Mouse (Mus musculus) limb, embryonic 14.5 days (tissue): Measurements from ENCODE around the gene Enah. TPM values are rescaled to one million over a fixed set of nuclear protein-coding genes. Genes with fewer than 3 reads are reported as not detected.
A peak's percentile ranks its signal among the peaks of the same experiment; 100 is the strongest.

ENCODE experiments used
- ATAC-seq: fragments of 200-750 bp; cut with Nextera tagmentation; 2 replicates; pipeline ENCODE4 v1.8.0; 2017; ENCODE audit warnings: low read depth, moderate number of reproducible peaks, moderate TSS enrichment; ENCODE audit not compliant: low FRiP score
- DNase-seq: peaks from one replicate; pipeline ENCODE4 v3.0.0-alpha.2; 2015; ENCODE audit warnings: low spot score
- H3K27ac ChIP-seq: fragments of 300-500 bp; sonication (generic); replicated peaks from 2 replicates; pipeline ENCODE4 v1.5.1; 2014; ENCODE audit warnings: low read depth, mild to moderate bottlenecking, low read length, moderate library complexity, mixed read lengths
- H3K27me3 ChIP-seq: fragments of 300-500 bp; sonication (generic); 2 replicates; pipeline ENCODE4 v1.6.1; 2014; ENCODE audit warnings: low read length, mixed read lengths; ENCODE audit not compliant: control insufficient read depth, insufficient read depth
- H3K36me3 ChIP-seq: fragments of 300-500 bp; sonication (generic); 2 replicates; pipeline ENCODE4 v1.6.1; 2014; ENCODE audit warnings: mild to moderate bottlenecking, low read length, moderate library complexity, mixed read lengths; ENCODE audit not compliant: control insufficient read depth, insufficient read depth
- H3K4me1 ChIP-seq: fragments of 300-500 bp; sonication (generic); 2 replicates; pipeline ENCODE4 v1.6.1; 2014; ENCODE audit warnings: antibody characterized with exemption, low read length, mixed read lengths; ENCODE audit not compliant: control insufficient read depth, insufficient read depth
- H3K4me2 ChIP-seq: fragments of 300-500 bp; sonication (generic); replicated peaks from 2 replicates; pipeline ENCODE4 v1.6.1; 2014; ENCODE audit warnings: low read depth, mild to moderate bottlenecking, low read length, moderate library complexity; ENCODE audit not compliant: severe bottlenecking
- H3K4me3 ChIP-seq: fragments of 300-500 bp; sonication (generic); replicated peaks from 2 replicates; pipeline ENCODE4 v1.5.1; 2014; ENCODE audit warnings: low read length
- H3K9ac ChIP-seq: fragments of 300-500 bp; sonication (generic); 2 replicates; pipeline ENCODE4 v1.6.1; 2014; ENCODE audit warnings: mild to moderate bottlenecking, low read depth, low read length, moderate library complexity; ENCODE audit not compliant: severe bottlenecking
- H3K9me3 ChIP-seq: fragments of 300-500 bp; sonication (generic); 2 replicates; pipeline ENCODE4 v1.6.1; 2016; ENCODE audit warnings: low read length; ENCODE audit not compliant: control insufficient read depth
- POLR2A ChIP-seq: fragments of 200-500 bp; IDR thresholded peaks from 2 replicates; pipeline ENCODE4 v1.8.0; 2012; ENCODE audit warnings: inconsistent platforms, mild to moderate bottlenecking, moderate library complexity, borderline replicate concordance; ENCODE audit not compliant: insufficient read depth, insufficient read length; ENCODE audit errors: extremely low read depth
- WGBS: fragments of 180-500 bp; shearing (Covaris S2); extraction: QIAGEN DNeasy Blood & Tissue Kit; methylation state at CpG from one replicate; pipeline ENCODE4 v1.1.7; 2014; 5-methylcytosine and 5-hydroxymethylcytosine counted together
- polyA plus RNA-seq, 2 experiments: library from polyadenylated mRNA; depleted of rRNA in 1 of 2; stranded (reverse) in 1 of 2; unstranded in 1 of 2; fragments of >200 nt; fragmentation: Nextera tagmentation in 1 of 2; extraction: Ambion mirVana in 1 of 2; gene quantifications; 2 replicates each; pipeline versions ENCODE4 v1.2.1 to v1.2.3; 2012 to 2014

The Enah gene
- polyA plus RNA-seq, 2 experiments: 29.3 to 89.2 TPM

DNA sequence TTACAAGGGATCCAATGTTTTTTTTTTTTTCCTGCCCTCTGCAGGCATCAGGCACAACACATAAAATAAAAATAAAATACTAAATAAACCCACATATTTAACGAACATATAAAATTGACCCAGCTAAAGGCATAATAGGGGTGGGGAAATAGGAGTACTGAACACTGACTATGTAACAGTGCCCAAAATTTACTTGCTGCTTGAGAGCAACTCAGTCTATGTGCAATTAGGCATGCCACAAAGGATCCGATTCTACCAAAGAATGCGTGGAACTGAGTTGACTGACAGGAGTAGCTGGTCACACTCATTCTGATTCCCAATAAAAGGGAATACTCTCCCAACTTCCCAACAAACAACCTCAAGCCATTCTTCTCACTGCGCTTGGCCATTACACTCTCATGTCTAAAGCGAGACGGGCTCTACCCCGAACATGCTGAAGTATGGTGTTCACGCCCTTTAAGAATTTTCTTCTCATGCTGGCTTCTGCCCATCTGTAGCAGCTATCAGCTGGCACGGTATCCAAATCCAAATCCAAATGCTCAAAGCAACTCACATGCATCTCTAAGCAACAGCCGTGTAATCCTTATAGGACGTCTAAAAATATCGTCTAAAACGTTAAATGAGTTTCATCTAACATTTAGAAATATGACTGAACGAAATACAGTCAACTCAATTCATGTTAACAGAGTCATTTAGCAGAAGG lies 39.6 kb downstream of the Enah start:
- Histone ChIP-seq H3K4me3 (no peak overlapping the region), H3K4me2 (no peak overlapping the region), H3K9ac (no peak overlapping the region), H3K9me3 (no peaks in the 10 kb centered on the region), H3K36me3 (no peaks in the 10 kb centered on the region; the same call in 1 of the 2 replicates), H3K27me3 (no peaks in the 10 kb centered on the region), H3K27ac (no peak overlapping the region), H3K4me1 (0 out of 2 replicates have a peak, but pooled peaks cover 5% of the 10 kb centered on the region)
- ATAC-seq (peak; percentile 30; the same call in 1 of the 2 replicates), DNase-seq (no peak)
- 76% methylated on average over 14 of the region's 14 CpGs for WGBS
- no peak for TF ChIP-seq POLR2A

DNA sequence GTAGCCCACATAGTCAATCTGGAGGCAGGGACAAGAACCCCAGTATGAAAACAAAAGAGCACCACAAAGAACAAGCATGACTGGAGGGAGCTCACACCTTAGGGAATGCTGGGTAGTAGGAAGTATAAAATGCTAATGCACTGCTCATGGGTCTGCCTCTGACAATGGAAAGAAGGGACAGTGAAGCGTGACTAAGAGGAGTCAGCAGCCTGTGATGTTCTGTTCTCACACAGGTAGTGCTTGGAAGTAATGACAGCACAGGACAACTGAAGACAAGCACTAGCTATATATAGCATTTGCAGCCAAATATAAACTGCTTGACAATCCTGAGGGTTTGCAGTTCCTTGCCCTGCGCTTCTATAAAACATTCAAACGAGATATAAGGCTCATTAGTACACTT lies 44.3 kb downstream of the Enah start:
- 74% methylated on average over 3 of the region's 3 CpGs for WGBS
- ATAC-seq: no peak

GRCm38 (mm10) chr1:181974897-181975296 lies 44.9 kb downstream of the Enah start:
- ATAC-seq: no peak
- H3K4me1 ChIP-seq: peaks cover 10% of the 10 kb centered on the region; the same call in 1 of the 2 replicates

More for the DNA sequence above, 44.3 kb downstream of the Enah start:
- TF ChIP-seq POLR2A: no peak
- Histone ChIP-seq H3K9ac (no peak overlapping the region), H3K4me1 (peaks cover 10% of the 10 kb centered on the region; the same call in 1 of the 2 replicates), H3K9me3 (no peaks in the 10 kb centered on the region), H3K27me3 (no peaks in the 10 kb centered on the region), H3K27ac (peak overlapping the region; percentile 28; the same call in 1 of the 2 replicates), H3K4me2 (no peak overlapping the region), H3K36me3 (no peaks in the 10 kb centered on the region), H3K4me3 (no peak overlapping the region)
- DNase-seq: no peak

GRCm38 (mm10) chr1:181965277-181965676 lies 54.5 kb downstream of the Enah start:
- Histone ChIP-seq H3K4me3 (no peak overlapping the region), H3K4me1 (peaks cover 5% of the 10 kb centered on the region), H3K27me3 (no peaks in the 10 kb centered on the region), H3K4me2 (no peak overlapping the region), H3K9ac (no peak overlapping the region), H3K36me3 (peaks cover 7% of the 10 kb centered on the region), H3K9me3 (no peaks in the 10 kb centered on the region), H3K27ac (no peak overlapping the region)
- DNase-seq (no peak), ATAC-seq (no peak)
- 72% methylated on average over 1 of the region's 1 CpGs for WGBS
- no peak for TF ChIP-seq POLR2A

More at GRCm38 (mm10) chr1:181974897-181975296, 44.9 kb downstream of the Enah start:
- Histone ChIP-seq H3K27ac (no peak overlapping the region), H3K4me3 (no peak overlapping the region), H3K4me2 (no peak overlapping the region), H3K27me3 (no peaks in the 10 kb centered on the region), H3K36me3 (no peaks in the 10 kb centered on the region), H3K9ac (no peak overlapping the region), H3K9me3 (no peaks in the 10 kb centered on the region)
- no peak for TF ChIP-seq POLR2A
- no peak for DNase-seq

- 40% methylated on average over 3 of the region's 3 CpGs for WGBS
Observed at GRCm38 (mm10) chr1:181963827-181964226, 56.0 kb downstream of the Enah start.

GRCm38 (mm10) chr1:181963351-181963750 lies 56.4 kb downstream of the Enah start:
- no peak overlapping the region for H3K9ac ChIP-seq
- H3K36me3 ChIP-seq: peaks cover 8% of the 10 kb centered on the region
- H3K4me3 ChIP-seq: no peak overlapping the region
- no peaks in the 10 kb centered on the region for H3K27me3 ChIP-seq
- H3K4me2 ChIP-seq: no peak overlapping the region
- DNase-seq (no peak), ATAC-seq (no peak)
- no peak for TF ChIP-seq POLR2A
- WGBS: 87% methylated on average over 4 of the region's 4 CpGs
- no peak overlapping the region for H3K27ac ChIP-seq
- H3K4me1 ChIP-seq: peaks cover 5% of the 10 kb centered on the region
- H3K9me3 ChIP-seq: no peaks in the 10 kb centered on the region

More at GRCm38 (mm10) chr1:181963827-181964226, 56.0 kb downstream of the Enah start:
- Histone ChIP-seq H3K36me3 (peaks cover 7% of the 10 kb centered on the region), H3K4me1 (peaks cover 5% of the 10 kb centered on the region), H3K27ac (no peak overlapping the region), H3K27me3 (no peaks in the 10 kb centered on the region), H3K4me3 (no peak overlapping the region), H3K9ac (no peak overlapping the region), H3K4me2 (no peak overlapping the region), H3K9me3 (no peaks in the 10 kb centered on the region)
- peak; percentile 30; the same call in 1 of the 2 replicates for ATAC-seq
- DNase-seq: no peak
- TF ChIP-seq POLR2A: no peak
